Mouse (Mus musculus) thymus, adult 2 months (tissue): ENCODE data around the gene Il1rl2. TPM values are rescaled to one million over a fixed set of nuclear protein-coding genes. Genes with fewer than 3 reads are reported as not detected.

Experiments used
- DNase-seq: peaks from one replicate; pipeline ENCODE4 v3.0.0; 2021
- H3K27ac ChIP-seq: fragments of 200-500 bp; 2 replicates; pipeline ENCODE4 v1.5.1; 2012; ENCODE audit warnings: low read length, control low read depth; ENCODE audit not compliant: control insufficient read depth, insufficient read depth
- H3K27me3 ChIP-seq: fragments of 200-500 bp; 2 replicates; pipeline ENCODE4 v1.6.1; 2012; ENCODE audit warnings: mild to moderate bottlenecking, low read length, moderate library complexity, mixed read lengths; ENCODE audit not compliant: control insufficient read depth, insufficient read depth
- H3K36me3 ChIP-seq: fragments of 200-500 bp; 2 replicates; pipeline ENCODE4 v1.6.1; 2012; ENCODE audit warnings: mild to moderate bottlenecking, low read length, moderate library complexity; ENCODE audit not compliant: control insufficient read depth, insufficient read depth
- H3K4me1 ChIP-seq: fragments of 200-500 bp; replicated peaks from 2 replicates; pipeline ENCODE4 v1.6.1; 2012; ENCODE audit warnings: low read length; ENCODE audit not compliant: control insufficient read depth, insufficient read depth
- H3K4me3 ChIP-seq: fragments of 200-500 bp; 2 replicates; pipeline ENCODE4 v1.5.1; 2012; ENCODE audit warnings: mild to moderate bottlenecking, low read length, control low read depth, moderate library complexity; ENCODE audit not compliant: control insufficient read depth, insufficient read depth
- CTCF ChIP-seq: fragments of 200-500 bp; IDR thresholded peaks from 2 replicates; pipeline ENCODE4 v1.5.1; 2012; ENCODE audit warnings: mild to moderate bottlenecking, control low read depth, low read length, moderate library complexity, borderline replicate concordance; ENCODE audit not compliant: control insufficient read depth, poor library complexity, insufficient read depth; ENCODE audit errors: extremely low read depth
- POLR2A ChIP-seq: fragments of 200-500 bp; IDR thresholded peaks from 2 replicates; pipeline ENCODE4 v1.6.1; 2012; ENCODE audit warnings: mild to moderate bottlenecking, low read length, control low read depth, moderate library complexity; ENCODE audit not compliant: control insufficient read depth, poor library complexity, insufficient read depth; ENCODE audit errors: extremely low read depth
- WGBS: fragments of 180-500 bp; shearing (Covaris S2); methylation state at CpG from one replicate; pipeline ENCODE4 v1.1.7; 2018; 5-methylcytosine and 5-hydroxymethylcytosine counted together
- polyA plus RNA-seq: library from polyadenylated mRNA; depleted of rRNA; stranded (reverse); fragments of >200 nt; gene quantifications from 2 replicates; pipeline ENCODE4 v1.2.3, GENCODE M21; 2012

The Il1rl2 gene
- polyA plus RNA-seq, 1 experiment = 7.3 TPM

DNA sequence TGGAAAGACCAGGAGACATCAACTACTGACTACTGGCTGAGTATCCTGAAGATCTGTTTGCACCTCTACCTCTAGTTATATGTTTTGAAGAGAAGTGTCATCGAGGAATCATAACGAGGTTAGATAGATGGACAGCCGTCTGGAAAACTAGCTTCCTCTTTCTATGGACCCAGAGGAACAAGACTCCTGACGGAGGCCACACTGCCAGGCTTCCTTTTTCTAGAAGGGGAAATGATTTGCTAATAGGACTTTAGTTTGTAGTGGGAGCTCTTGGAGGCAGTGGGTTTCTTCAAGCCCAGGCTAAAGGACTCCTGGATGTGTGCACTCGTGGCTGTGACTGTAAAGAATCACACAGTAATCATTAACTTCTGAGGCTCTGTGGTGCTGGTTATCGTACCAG lies 2.6 kb upstream of the Il1rl2 start:
- TF ChIP-seq POLR2A (no peak), CTCF (no peak)
- WGBS = 57% methylated on average over 6 of the region's 6 CpGs
- no peaks in the 10 kb centered on the region for H3K36me3 ChIP-seq

DNA sequence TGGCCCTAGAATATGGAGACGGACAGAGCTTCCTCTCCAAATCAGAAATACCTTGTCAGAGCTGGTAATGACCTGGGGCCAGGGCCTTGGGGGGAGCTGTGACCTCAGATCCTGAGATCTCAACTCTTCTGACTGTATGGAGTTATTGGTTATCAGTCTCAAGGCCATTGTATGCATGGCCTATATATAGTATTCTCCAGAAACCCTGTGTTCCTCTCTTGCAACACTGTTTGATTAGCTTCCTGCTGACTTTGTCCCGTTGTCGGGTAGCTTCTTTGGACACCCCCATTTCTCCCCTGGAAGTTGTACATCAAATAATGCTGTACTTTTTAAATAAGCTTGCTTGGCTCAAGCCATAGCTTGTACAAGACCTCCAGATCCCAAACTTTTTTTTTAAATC lies 1.9 kb upstream of the Il1rl2 start:
- TF ChIP-seq POLR2A = no peak
- no peak for TF ChIP-seq CTCF
- Histone ChIP-seq H3K36me3 (no peaks in the 10 kb centered on the region), H3K27ac (no peak overlapping the region), H3K4me1 (peaks cover 16% of the 10 kb centered on the region), H3K4me3 (no peak overlapping the region), H3K27me3 (no peaks in the 10 kb centered on the region)
- no peak for DNase-seq
- 82% methylated on average over 3 of the region's 3 CpGs for WGBS

More for the DNA sequence above, 2.6 kb upstream of the Il1rl2 start:
- Histone ChIP-seq H3K27me3 (no peaks in the 10 kb centered on the region), H3K4me1 (peaks cover 16% of the 10 kb centered on the region), H3K4me3 (no peak overlapping the region), H3K27ac (no peak overlapping the region)
- no peak for DNase-seq

DNA sequence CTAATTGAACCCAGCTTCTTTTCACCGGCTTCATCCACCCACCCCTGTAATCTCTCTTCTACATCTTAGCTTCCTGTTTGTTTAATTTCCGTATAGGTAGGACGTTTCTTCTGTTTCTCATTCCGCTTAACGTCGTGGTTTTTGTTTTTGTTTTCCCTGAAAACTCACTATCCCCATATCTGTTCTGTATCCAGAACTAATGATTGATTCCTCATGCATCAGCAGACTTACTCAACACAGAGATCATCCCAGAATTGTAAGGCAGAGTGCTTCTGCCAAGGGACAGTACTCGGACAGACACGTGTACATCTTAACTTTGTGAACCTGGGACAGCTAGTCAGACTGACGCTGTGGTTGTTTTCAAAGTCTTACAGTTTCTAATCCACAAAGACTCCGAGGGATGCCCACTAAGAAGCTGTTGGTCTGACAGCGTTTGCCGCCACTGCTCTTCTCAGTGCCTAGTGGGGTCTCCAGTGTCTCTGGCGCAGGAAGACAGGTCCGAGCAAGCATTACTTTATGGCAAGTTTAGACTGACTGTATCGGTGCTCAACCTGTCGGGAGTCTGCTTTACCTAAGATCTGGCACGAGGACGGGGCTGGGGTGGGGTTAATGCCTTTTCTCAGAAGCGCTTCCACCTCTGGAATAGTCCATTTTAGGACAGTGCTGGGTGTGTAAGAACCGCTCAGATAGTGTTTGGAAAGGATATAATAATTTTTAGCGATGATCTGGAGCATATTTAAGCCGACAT lies 719 bp downstream of the Il1rl2 start:
- Histone ChIP-seq H3K27ac (peak overlapping the region; percentile 4; the same call in 1 of the 2 replicates), H3K4me3 (peak overlapping the region; percentile 39), H3K36me3 (no peaks in the 10 kb centered on the region), H3K27me3 (no peaks in the 10 kb centered on the region), H3K4me1 (peaks cover 17% of the 10 kb centered on the region)
- TF ChIP-seq CTCF = no peak
- TF ChIP-seq POLR2A = no peak
- 24% methylated on average over 22 of the region's 22 CpGs for WGBS
- peak; percentile 15 for DNase-seq

- TF ChIP-seq POLR2A (no peak), CTCF (no peak)
- 85% methylated on average over 29 of the region's 29 CpGs for WGBS
- Histone ChIP-seq H3K4me3 (peak overlapping the region; percentile 2), H3K27me3 (no peaks in the 10 kb centered on the region), H3K27ac (no peak overlapping the region), H3K4me1 (peaks cover 19% of the 10 kb centered on the region), H3K36me3 (no peaks in the 10 kb centered on the region)
- no peak for DNase-seq
Measured at GRCm38 (mm10) chr1:40325711-40326327, 1.4 kb downstream of the Il1rl2 start.

DNA sequence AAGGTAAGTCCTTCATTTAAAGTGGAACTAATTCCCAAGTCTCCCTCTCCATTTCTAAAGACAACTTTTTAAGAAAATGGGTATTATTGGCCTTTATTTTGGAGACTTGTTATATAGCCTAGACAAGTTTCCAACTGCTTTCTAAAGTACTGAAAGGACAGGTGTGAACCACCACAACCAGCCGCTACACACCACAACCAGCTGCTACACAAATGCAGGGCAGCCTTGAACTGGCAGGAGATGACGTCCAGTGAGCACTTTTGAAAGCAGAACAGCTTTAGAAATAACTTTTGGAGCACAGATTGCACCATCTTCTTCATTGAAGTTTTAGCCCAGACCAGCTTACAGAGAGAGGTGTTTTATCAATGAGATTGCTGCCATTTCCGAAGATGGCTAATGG lies 3.2 kb downstream of the Il1rl2 start:
- Histone ChIP-seq H3K4me1 (peaks cover 19% of the 10 kb centered on the region), H3K27me3 (no peaks in the 10 kb centered on the region), H3K27ac (no peak overlapping the region), H3K36me3 (no peaks in the 10 kb centered on the region), H3K4me3 (no peak overlapping the region)
- TF ChIP-seq POLR2A = no peak
- TF ChIP-seq CTCF = no peak
- DNase-seq = no peak
- WGBS = 84% methylated on average over 3 of the region's 3 CpGs

GRCm38 (mm10) chr1:40329526-40329925 lies 5.1 kb downstream of the Il1rl2 start:
- Histone ChIP-seq H3K4me3 (no peak overlapping the region), H3K36me3 (no peaks in the 10 kb centered on the region), H3K27me3 (no peaks in the 10 kb centered on the region), H3K27ac (no peak overlapping the region), H3K4me1 (peaks cover 12% of the 10 kb centered on the region)
- no peak for DNase-seq
- no peak for TF ChIP-seq CTCF
- no peak for TF ChIP-seq POLR2A
- 96% methylated on average over 1 of the region's 1 CpGs for WGBS
